Mouse (Mus musculus): ENCODE measurements around the gene Gpr61.

Gpr61 gene

GRCm38 (mm10) chr3:108178756-108179715 is 24.4 kb upstream of the Gpr61 start:
- no peak for DNase-seq (ENCODE audit: inconsistent ontology term)

GRCm38 (mm10) chr3:108174672-108175531 is 20.2 kb upstream of the Gpr61 start:
- DNase-seq (ENCODE audit: inconsistent ontology term): peak; percentile 60

GRCm38 (mm10) chr3:108169199-108169598 is 14.5 kb upstream of the Gpr61 start:
- DNase-seq (ENCODE audit: inconsistent ontology term): no peak

- DNase-seq (ENCODE audit: inconsistent ontology term): no peak
These were observed 12.8 kb upstream of the Gpr61 start for GRCm38 (mm10) chr3:108167499-108167898.

- peak; percentile 57 for DNase-seq (ENCODE audit: inconsistent ontology term)
These were observed 12.0 kb upstream of the Gpr61 start for GRCm38 (mm10) chr3:108166486-108167211.

GRCm38 (mm10) chr3:108165532-108166315 is 11.0 kb upstream of the Gpr61 start:
- no peak for DNase-seq (ENCODE audit: inconsistent ontology term)

- peak; percentile 63 for DNase-seq (ENCODE audit: inconsistent ontology term)
These were observed 10.1 kb upstream of the Gpr61 start for GRCm38 (mm10) chr3:108164807-108165206.

GRCm38 (mm10) chr3:108164091-108164490 is 9.4 kb upstream of the Gpr61 start:
- DNase-seq (ENCODE audit: inconsistent ontology term): no peak

GRCm38 (mm10) chr3:108158383-108159037 is 3.8 kb upstream of the Gpr61 start:
- no peak for DNase-seq (ENCODE audit: inconsistent ontology term)

- no peak for DNase-seq (ENCODE audit: inconsistent ontology term)
These were observed 2.4 kb downstream of the Gpr61 start for GRCm38 (mm10) chr3:108152290-108152689.

GRCm38 (mm10) chr3:108147386-108148235 is 7.1 kb downstream of the Gpr61 start:
- peak; percentile 82 for DNase-seq (ENCODE audit: inconsistent ontology term)

- DNase-seq (ENCODE audit: inconsistent ontology term): no peak
These were observed 8.0 kb downstream of the Gpr61 start for GRCm38 (mm10) chr3:108146671-108147070.

GRCm38 (mm10) chr3:108145534-108146445 is 8.9 kb downstream of the Gpr61 start, which contains the start of gene Gnai3:
TSS of gene Gnai3 (minus strand) at chr3:108146146.
- peak; percentile 91 for DNase-seq (ENCODE audit: inconsistent ontology term)

- no peak for DNase-seq (ENCODE audit: inconsistent ontology term)
These were observed 13.9 kb downstream of the Gpr61 start for GRCm38 (mm10) chr3:108140786-108141185.

GRCm38 (mm10) chr3:108139113-108139512 is 15.6 kb downstream of the Gpr61 start:
- no peak for DNase-seq (ENCODE audit: inconsistent ontology term)

GRCm38 (mm10) chr3:108134701-108135100 is 20.0 kb downstream of the Gpr61 start:
- no peak for DNase-seq (ENCODE audit: inconsistent ontology term)

GRCm38 (mm10) chr3:108132484-108132883 is 22.2 kb downstream of the Gpr61 start:
- no peak for DNase-seq (ENCODE audit: inconsistent ontology term)

- no peak for DNase-seq (ENCODE audit: inconsistent ontology term)
These were observed 22.9 kb downstream of the Gpr61 start for GRCm38 (mm10) chr3:108131821-108132220.

Data from Muller cell, postnatal 12 days (primary cell).